Mouse (Mus musculus): ENCODE measurements at regions not wholly inside any gene's neighbourhood (a gene's known extent, or its start where the extent isn't known, plus 50 kb on each side); places are given as distances from the start of the nearest gene placed in this dataset.

DNA sequence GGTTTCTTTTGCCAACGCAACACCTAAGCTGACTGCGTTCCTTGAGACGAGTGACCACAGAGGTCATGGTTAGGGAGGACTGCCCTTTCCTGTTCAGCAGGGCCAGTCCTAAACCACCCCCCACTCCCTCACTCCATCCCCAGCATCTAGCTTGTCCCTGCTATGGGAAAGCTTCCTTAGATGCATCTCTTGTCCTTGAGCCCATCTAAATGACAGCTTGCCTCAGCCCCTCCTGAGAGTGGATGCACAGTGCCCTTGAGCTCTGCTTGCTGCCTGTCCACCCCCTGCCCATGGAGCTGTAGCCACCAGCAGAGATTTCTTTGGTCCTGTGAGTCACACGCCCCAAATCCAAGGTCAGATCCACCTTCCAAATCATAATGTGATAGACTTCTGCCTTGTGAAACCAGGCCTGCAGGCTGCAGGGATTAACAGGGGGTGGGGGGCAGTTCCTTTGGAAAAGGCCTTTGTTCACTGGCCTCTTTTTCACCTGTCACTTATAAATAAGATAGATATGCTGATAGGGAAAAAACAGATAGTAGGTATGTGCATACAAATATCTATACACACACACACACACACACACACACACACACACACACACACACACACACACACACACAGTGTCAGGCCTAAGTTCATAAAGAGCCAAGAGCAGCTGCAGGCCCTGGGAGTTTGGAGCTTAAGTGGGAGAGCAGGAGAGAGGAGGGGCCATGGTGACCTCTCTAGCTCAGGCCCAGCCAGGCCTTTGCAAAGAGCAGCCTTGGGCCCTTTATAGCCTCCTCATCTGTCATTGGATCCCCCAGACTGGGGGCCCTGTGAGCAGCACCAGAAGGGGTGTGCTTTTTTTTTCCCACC, 56.4 kb upstream of the Adra2c start:
- Histone ChIP-seq H3K4me3 (ENCODE audit: low read depth, low read length) (no peak overlapping the region), H3K4me2 (ENCODE audit: low read depth, low read length) (no peak overlapping the region), H3K27me3 (ENCODE audit: insufficient read depth, low read length) (no peaks in the 10 kb centered on the region), H3K9ac (replicated peaks) (no peak overlapping the region), H3K27ac (ENCODE audit: low read depth) (no peak overlapping the region), H3K36me3 (replicated peaks; ENCODE audit: insufficient read depth, low read length) (no peaks in the 10 kb centered on the region), H3K9me3 (ENCODE audit: low read length) (no peaks in the 10 kb centered on the region), H3K4me1 (ENCODE audit: insufficient read depth) (no peaks in the 10 kb centered on the region)
- DNase-seq: no peak
- 78% methylated on average over 4 of the region's 4 CpGs for WGBS (ENCODE audit: insufficient replicate concordance)
- ATAC-seq: no peak
- no peak for TF ChIP-seq CTCF (IDR thresholded peaks at IDR 0.05; ENCODE audit: low read depth)
- no peak for TF ChIP-seq EP300 (IDR thresholded peaks at IDR 0.05; ENCODE audit: low read depth)

DNA sequence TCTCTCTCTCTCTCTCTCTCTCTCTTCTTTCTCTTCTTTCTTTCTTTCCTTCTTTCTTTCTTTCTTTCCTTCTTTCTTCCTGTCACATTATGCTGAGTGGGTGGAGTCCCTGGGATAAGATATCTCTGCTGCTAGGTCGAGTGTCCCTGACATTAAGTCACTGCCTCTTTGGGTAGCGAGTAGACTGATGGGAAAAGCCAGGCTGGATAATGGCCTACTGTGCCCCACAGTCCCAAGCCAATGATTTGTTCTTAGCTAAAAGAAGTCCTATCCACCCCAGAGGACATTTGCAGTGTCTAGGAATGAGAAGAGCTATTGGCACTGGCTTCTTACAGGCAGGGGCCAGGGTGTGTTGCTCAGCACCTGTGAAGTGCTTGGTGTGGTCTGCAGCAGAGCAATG, 61.8 kb upstream of the Adra2c start:
- no peak overlapping the region for H3K9ac ChIP-seq (replicated peaks)
- no peak for DNase-seq
- H3K4me2 ChIP-seq (ENCODE audit: low read depth, low read length): no peak overlapping the region
- H3K4me1 ChIP-seq (ENCODE audit: insufficient read depth): no peaks in the 10 kb centered on the region
- H3K27ac ChIP-seq (ENCODE audit: low read depth): no peak overlapping the region
- TF ChIP-seq EP300 (IDR thresholded peaks at IDR 0.05; ENCODE audit: low read depth) (no peak), CTCF (IDR thresholded peaks at IDR 0.05; ENCODE audit: low read depth) (no peak)
- H3K27me3 ChIP-seq (ENCODE audit: insufficient read depth, low read length): no peaks in the 10 kb centered on the region
- 44% methylated on average over 2 of the region's 2 CpGs for WGBS (ENCODE audit: insufficient replicate concordance)
- ATAC-seq: no peak
- H3K36me3 ChIP-seq (replicated peaks; ENCODE audit: insufficient read depth, low read length): no peaks in the 10 kb centered on the region
- no peak overlapping the region for H3K4me3 ChIP-seq (ENCODE audit: low read depth, low read length)
- H3K9me3 ChIP-seq (ENCODE audit: low read length): no peaks in the 10 kb centered on the region

- DNase-seq (no peak), ATAC-seq (no peak)
- Histone ChIP-seq H3K36me3 (replicated peaks; ENCODE audit: insufficient read depth, low read length) (no peaks in the 10 kb centered on the region), H3K4me1 (ENCODE audit: insufficient read depth) (no peaks in the 10 kb centered on the region), H3K9me3 (ENCODE audit: low read length) (no peaks in the 10 kb centered on the region), H3K27me3 (ENCODE audit: insufficient read depth, low read length) (no peaks in the 10 kb centered on the region), H3K4me2 (ENCODE audit: low read depth, low read length) (no peak overlapping the region), H3K4me3 (ENCODE audit: low read depth, low read length) (no peak overlapping the region), H3K9ac (replicated peaks) (no peak overlapping the region), H3K27ac (ENCODE audit: low read depth) (no peak overlapping the region)
- no peak for TF ChIP-seq EP300 (IDR thresholded peaks at IDR 0.05; ENCODE audit: low read depth)
- no peak for TF ChIP-seq CTCF (IDR thresholded peaks at IDR 0.05; ENCODE audit: low read depth)
- 49% methylated on average over 11 of the region's 11 CpGs for WGBS (ENCODE audit: insufficient replicate concordance)
Observed at GRCm38 (mm10) chr5:35215480-35216195, 62.5 kb upstream of the Adra2c start.

- no peak overlapping the region for H3K27ac ChIP-seq (ENCODE audit: low read depth)
- ATAC-seq (no peak), DNase-seq (no peak)
- no peak overlapping the region for H3K4me2 ChIP-seq (ENCODE audit: low read depth, low read length)
- H3K36me3 ChIP-seq (replicated peaks; ENCODE audit: insufficient read depth, low read length): no peaks in the 10 kb centered on the region
- no peak overlapping the region for H3K4me3 ChIP-seq (ENCODE audit: low read depth, low read length)
- no peaks in the 10 kb centered on the region for H3K9me3 ChIP-seq (ENCODE audit: low read length)
- H3K27me3 ChIP-seq (ENCODE audit: insufficient read depth, low read length): no peaks in the 10 kb centered on the region
- TF ChIP-seq CTCF (IDR thresholded peaks at IDR 0.05; ENCODE audit: low read depth) (no peak), EP300 (IDR thresholded peaks at IDR 0.05; ENCODE audit: low read depth) (no peak)
- 75% methylated on average over 11 of the region's 11 CpGs for WGBS (ENCODE audit: insufficient replicate concordance)
- no peaks in the 10 kb centered on the region for H3K4me1 ChIP-seq (ENCODE audit: insufficient read depth)
- no peak overlapping the region for H3K9ac ChIP-seq (replicated peaks)
Observed at GRCm38 (mm10) chr5:35215007-35215406, 63.1 kb upstream of the Adra2c start.

DNA sequence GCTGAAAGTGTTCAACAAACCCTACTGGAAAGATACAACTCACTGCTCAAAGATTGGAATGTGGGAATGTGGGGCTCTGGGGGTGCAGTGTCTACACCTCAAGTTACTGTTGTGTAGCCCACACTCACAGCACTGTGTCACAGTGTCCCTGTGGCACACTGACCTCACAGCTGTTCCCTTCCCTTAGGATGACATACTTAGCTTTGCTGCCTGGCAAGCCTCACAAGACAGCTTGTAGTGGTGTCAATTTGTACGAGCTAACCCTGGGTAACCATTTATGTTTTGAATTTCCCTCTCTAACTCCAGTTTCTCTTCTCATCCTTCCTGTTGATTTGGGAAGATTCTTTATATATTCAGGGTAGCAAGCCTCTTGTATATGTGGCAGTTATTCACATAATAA, 68.8 kb upstream of the Adra2c start:
- DNase-seq (no peak), ATAC-seq (no peak)
- Histone ChIP-seq H3K4me2 (ENCODE audit: low read depth, low read length) (no peak overlapping the region), H3K36me3 (replicated peaks; ENCODE audit: insufficient read depth, low read length) (no peaks in the 10 kb centered on the region), H3K4me1 (ENCODE audit: insufficient read depth) (no peaks in the 10 kb centered on the region), H3K27ac (ENCODE audit: low read depth) (no peak overlapping the region), H3K27me3 (ENCODE audit: insufficient read depth, low read length) (0 out of 2 replicates have a peak, but pooled peaks cover 4% of the 10 kb centered on the region), H3K9ac (replicated peaks) (no peak overlapping the region), H3K9me3 (ENCODE audit: low read length) (no peaks in the 10 kb centered on the region), H3K4me3 (ENCODE audit: low read depth, low read length) (no peak overlapping the region)
- TF ChIP-seq CTCF (IDR thresholded peaks at IDR 0.05; ENCODE audit: low read depth) (no peak), EP300 (IDR thresholded peaks at IDR 0.05; ENCODE audit: low read depth) (no peak)
- 43% methylated on average over 1 of the region's 1 CpGs for WGBS (ENCODE audit: insufficient replicate concordance)

GRCm38 (mm10) chr5:35204049-35204448, 74.1 kb upstream of the Adra2c start:
- H3K9me3 ChIP-seq (ENCODE audit: low read length): no peaks in the 10 kb centered on the region
- no peaks in the 10 kb centered on the region for H3K4me1 ChIP-seq (ENCODE audit: insufficient read depth)
- DNase-seq: no peak
- H3K27ac ChIP-seq (ENCODE audit: low read depth): no peak overlapping the region
- TF ChIP-seq EP300 (IDR thresholded peaks at IDR 0.05; ENCODE audit: low read depth): no peak
- no peak for TF ChIP-seq CTCF (IDR thresholded peaks at IDR 0.05; ENCODE audit: low read depth)
- 81% methylated on average over 6 of the region's 6 CpGs for WGBS (ENCODE audit: insufficient replicate concordance)
- no peak overlapping the region for H3K4me2 ChIP-seq (ENCODE audit: low read depth, low read length)
- no peaks in the 10 kb centered on the region for H3K36me3 ChIP-seq (replicated peaks; ENCODE audit: insufficient read depth, low read length)
- H3K27me3 ChIP-seq (ENCODE audit: insufficient read depth, low read length): 0 out of 2 replicates have a peak, but pooled peaks cover 4% of the 10 kb centered on the region
- no peak for ATAC-seq
- H3K9ac ChIP-seq (replicated peaks): no peak overlapping the region
- H3K4me3 ChIP-seq (ENCODE audit: low read depth, low read length): no peak overlapping the region

Measured in liver, postnatal 0 days (tissue).